Mouse (Mus musculus): Measurements from ENCODE around the gene Abca13. TPM values are rescaled to one million over a fixed set of nuclear protein-coding genes. Genes with fewer than 3 reads are reported as not detected.
"Not testable (repeated sequence)": the region's sequence is repeated elsewhere in the genome, so short reads cannot be mapped to it uniquely, and the experiment has no call there.

The Abca13 gene
- under 0.01 TPM in 1 of 2 replicates, not detected in the other for total RNA-seq (2014; rRNA removed)
- polyA plus RNA-seq (2012; rRNA removed), result not detected in 2 replicates

DNA sequence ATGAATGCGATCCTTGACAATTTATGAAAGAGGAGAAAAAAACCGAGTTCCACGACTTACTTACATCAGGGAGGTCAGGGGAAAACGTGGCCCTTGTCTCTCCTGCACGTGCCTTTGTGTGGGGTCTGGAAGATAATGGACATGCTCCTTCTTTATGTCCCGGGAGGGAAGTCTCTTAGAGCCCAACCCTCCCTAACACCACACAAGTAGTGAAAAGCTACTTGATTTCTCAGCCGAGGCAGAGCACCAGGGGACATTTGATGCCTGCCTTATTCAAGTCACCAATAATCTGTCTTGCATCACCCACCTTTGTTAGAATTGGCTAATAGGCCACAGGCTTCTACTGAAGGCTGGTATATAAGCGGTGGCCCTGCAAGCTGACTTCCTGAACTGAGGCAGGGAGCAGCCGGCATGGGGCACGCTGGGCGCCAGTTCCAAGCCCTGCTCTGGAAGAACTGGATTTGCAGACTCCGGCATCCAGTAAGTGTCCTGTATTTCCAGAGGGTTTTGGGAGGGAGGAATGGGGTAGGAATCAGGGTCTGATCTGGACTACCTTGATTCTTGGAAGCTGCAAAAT lies at the start of gene Abca13:
Abca13 (plus strand) TSS at position 388 of the 577 bp plus-strand sequence.
- no peak within 1 kb of the TSS for H3K27ac ChIP-seq (replicated peaks; ENCODE audit: insufficient read depth, low read depth, low read length)

DNA sequence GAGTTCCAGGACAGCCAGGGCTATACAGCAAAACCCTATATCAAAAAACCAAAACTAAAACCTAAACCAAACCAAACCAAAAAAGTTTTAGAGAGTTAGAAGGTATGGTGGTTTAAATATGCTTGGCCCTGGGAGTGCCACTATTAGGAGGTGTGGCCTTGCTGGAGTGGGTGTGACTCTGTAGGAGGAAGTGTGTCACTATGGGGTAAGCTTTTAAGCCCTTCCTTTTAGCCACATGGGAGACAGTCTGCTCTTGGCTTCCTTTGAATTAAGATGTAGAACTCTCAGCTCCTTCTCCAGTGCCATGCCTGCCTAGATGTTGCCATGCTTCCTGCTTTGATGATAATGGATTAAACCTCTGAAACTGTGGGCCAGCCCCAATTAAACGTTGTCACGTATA lies 46.6 kb upstream of the Abca13 start:
- DNase-seq (ENCODE audit: extremely low read depth, low read depth, low spot score), result no peak
- no peaks in the 10 kb centered on the region for H3K79me2 ChIP-seq (ENCODE audit: control insufficient read depth, insufficient read depth, low read length)
- no peak overlapping the region for H3K4me3 ChIP-seq (ENCODE audit: insufficient read depth, low read depth, low read length)
- TF ChIP-seq POLR2A (IDR thresholded peaks at IDR 0.05; ENCODE audit: extremely low read depth, insufficient read depth, low read length) (no peak), CTCF (IDR thresholded peaks at IDR 0.05; ENCODE audit: low read depth, low read length) (no peak)
- 88% methylated on average over 2 of the region's 2 CpGs for WGBS
- H3K27me3 ChIP-seq (ENCODE audit: control insufficient read depth, insufficient read depth, low read length), result no peaks in the 10 kb centered on the region
- no peak overlapping the region for H3K9ac ChIP-seq (ENCODE audit: low read depth, low read length)
- no peaks in the 10 kb centered on the region for H3K36me3 ChIP-seq (ENCODE audit: control insufficient read depth, insufficient read depth, low read length)
- H3K4me1 ChIP-seq (ENCODE audit: control insufficient read depth, insufficient read depth, low read length), result no peaks in the 10 kb centered on the region
- no peak overlapping the region for H3K27ac ChIP-seq (replicated peaks; ENCODE audit: insufficient read depth, low read depth, low read length)

More for the DNA sequence above, at the start of gene Abca13:
- WGBS, result 68% methylated on average over 12 of the region's 12 CpGs
- no peak within 1 kb of the TSS for H3K9ac ChIP-seq (ENCODE audit: low read depth, low read length)
- no peaks in the 10 kb centered on the region for H3K79me2 ChIP-seq (ENCODE audit: control insufficient read depth, insufficient read depth, low read length)
- no peak for DNase-seq (ENCODE audit: extremely low read depth, low read depth, low spot score)
- H3K36me3 ChIP-seq (ENCODE audit: control insufficient read depth, insufficient read depth, low read length), result no peaks in the 10 kb centered on the region
- no peak within 1 kb of the TSS for H3K4me3 ChIP-seq (ENCODE audit: insufficient read depth, low read depth, low read length)
- no peaks in the 10 kb centered on the region for H3K4me1 ChIP-seq (ENCODE audit: control insufficient read depth, insufficient read depth, low read length)
- no peak for TF ChIP-seq CTCF (IDR thresholded peaks at IDR 0.05; ENCODE audit: low read depth, low read length)
- no peak for TF ChIP-seq POLR2A (IDR thresholded peaks at IDR 0.05; ENCODE audit: extremely low read depth, insufficient read depth, low read length)
- no peaks in the 10 kb centered on the region for H3K27me3 ChIP-seq (ENCODE audit: control insufficient read depth, insufficient read depth, low read length)

DNA sequence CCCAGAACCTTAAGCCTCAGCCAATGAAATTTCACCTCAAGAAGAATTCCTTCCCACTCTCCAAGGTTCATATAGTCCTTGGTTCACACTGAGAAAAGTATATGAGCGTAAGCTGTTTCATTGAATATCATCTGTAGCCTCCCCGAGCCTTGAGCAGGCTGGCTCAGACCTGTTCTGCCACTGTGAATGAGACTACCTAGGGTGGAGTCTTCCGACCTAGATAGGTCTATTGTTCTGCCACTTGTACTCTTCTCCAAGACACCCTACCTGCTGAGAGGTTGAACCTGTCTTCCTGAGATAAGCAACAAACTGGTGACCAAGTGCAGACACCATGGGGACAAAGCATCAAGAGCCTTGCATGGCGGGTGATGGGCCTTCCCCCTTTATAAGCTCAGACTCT lies 45.6 kb upstream of the Abca13 start:
- Histone ChIP-seq H3K9ac (ENCODE audit: low read depth, low read length) (no peak overlapping the region), H3K79me2 (ENCODE audit: control insufficient read depth, insufficient read depth, low read length) (no peaks in the 10 kb centered on the region), H3K4me1 (ENCODE audit: control insufficient read depth, insufficient read depth, low read length) (no peaks in the 10 kb centered on the region), H3K27ac (replicated peaks; ENCODE audit: insufficient read depth, low read depth, low read length) (no peak overlapping the region), H3K36me3 (ENCODE audit: control insufficient read depth, insufficient read depth, low read length) (no peaks in the 10 kb centered on the region), H3K4me3 (ENCODE audit: insufficient read depth, low read depth, low read length) (no peak overlapping the region), H3K27me3 (ENCODE audit: control insufficient read depth, insufficient read depth, low read length) (no peaks in the 10 kb centered on the region)
- no peak for TF ChIP-seq CTCF (IDR thresholded peaks at IDR 0.05; ENCODE audit: low read depth, low read length)
- no peak for TF ChIP-seq POLR2A (IDR thresholded peaks at IDR 0.05; ENCODE audit: extremely low read depth, insufficient read depth, low read length)
- WGBS, result 90% methylated on average over 4 of the region's 4 CpGs
- DNase-seq (ENCODE audit: extremely low read depth, low read depth, low spot score), result no peak

DNA sequence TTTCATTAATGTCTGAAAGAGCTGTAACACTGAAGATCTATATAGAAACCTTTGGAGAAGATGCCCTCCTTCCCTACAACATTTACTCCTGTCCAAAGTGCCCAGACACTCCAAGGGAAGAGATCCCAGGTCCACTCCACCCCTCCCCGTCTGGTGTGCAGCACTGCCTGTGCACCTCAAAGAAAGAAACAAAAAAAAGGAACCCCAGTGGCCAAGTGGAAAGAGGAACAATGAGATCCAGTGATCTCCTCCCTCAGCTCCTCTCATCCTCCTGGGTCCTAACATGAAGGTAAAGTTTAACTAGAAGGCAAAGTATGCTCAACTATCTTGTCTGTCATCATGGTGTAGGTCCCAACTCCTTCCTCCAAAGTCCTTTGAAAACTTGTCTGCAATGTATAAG lies 45.1 kb upstream of the Abca13 start:
- Histone ChIP-seq H3K36me3 (ENCODE audit: control insufficient read depth, insufficient read depth, low read length) (no peaks in the 10 kb centered on the region), H3K4me1 (ENCODE audit: control insufficient read depth, insufficient read depth, low read length) (no peaks in the 10 kb centered on the region), H3K4me3 (ENCODE audit: insufficient read depth, low read depth, low read length) (no peak overlapping the region), H3K9ac (ENCODE audit: low read depth, low read length) (no peak overlapping the region), H3K27ac (replicated peaks; ENCODE audit: insufficient read depth, low read depth, low read length) (no peak overlapping the region), H3K27me3 (ENCODE audit: control insufficient read depth, insufficient read depth, low read length) (no peaks in the 10 kb centered on the region), H3K79me2 (ENCODE audit: control insufficient read depth, insufficient read depth, low read length) (no peaks in the 10 kb centered on the region)
- TF ChIP-seq CTCF (IDR thresholded peaks at IDR 0.05; ENCODE audit: low read depth, low read length), result no peak
- no peak for TF ChIP-seq POLR2A (IDR thresholded peaks at IDR 0.05; ENCODE audit: extremely low read depth, insufficient read depth, low read length)
- WGBS, result 83% methylated on average over 1 of the region's 1 CpGs
- no peak for DNase-seq (ENCODE audit: extremely low read depth, low read depth, low spot score)

DNA sequence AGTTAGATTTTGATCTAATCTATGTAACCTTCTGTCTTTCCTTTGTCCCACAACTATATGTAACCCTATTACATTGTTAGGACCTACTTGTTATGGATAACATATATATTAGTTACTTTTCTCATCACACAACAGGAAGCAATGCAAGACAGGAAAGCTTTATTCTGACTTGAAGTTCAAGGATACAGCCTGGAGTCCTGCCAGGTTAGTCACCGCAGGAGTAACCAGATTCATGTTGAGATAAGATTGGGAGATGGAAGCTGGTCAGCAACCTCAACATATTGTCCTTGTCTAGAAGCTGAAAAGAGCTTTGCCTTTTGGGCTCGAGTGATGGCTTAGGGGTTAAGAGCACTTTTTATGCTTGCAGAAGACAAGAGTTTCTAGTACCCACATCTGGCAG lies 43.5 kb upstream of the Abca13 start:
- Histone ChIP-seq H3K36me3 (ENCODE audit: control insufficient read depth, insufficient read depth, low read length) (no peaks in the 10 kb centered on the region), H3K27ac (replicated peaks; ENCODE audit: insufficient read depth, low read depth, low read length) (no peak overlapping the region), H3K4me1 (ENCODE audit: control insufficient read depth, insufficient read depth, low read length) (no peaks in the 10 kb centered on the region), H3K9ac (ENCODE audit: low read depth, low read length) (no peak overlapping the region), H3K27me3 (ENCODE audit: control insufficient read depth, insufficient read depth, low read length) (no peaks in the 10 kb centered on the region), H3K4me3 (ENCODE audit: insufficient read depth, low read depth, low read length) (no peak overlapping the region), H3K79me2 (ENCODE audit: control insufficient read depth, insufficient read depth, low read length) (no peaks in the 10 kb centered on the region)
- TF ChIP-seq POLR2A (IDR thresholded peaks at IDR 0.05; ENCODE audit: extremely low read depth, insufficient read depth, low read length) (no peak), CTCF (IDR thresholded peaks at IDR 0.05; ENCODE audit: low read depth, low read length) (no peak)
- no peak for DNase-seq (ENCODE audit: extremely low read depth, low read depth, low spot score)
- 63% methylated on average over 2 of the region's 2 CpGs for WGBS

DNA sequence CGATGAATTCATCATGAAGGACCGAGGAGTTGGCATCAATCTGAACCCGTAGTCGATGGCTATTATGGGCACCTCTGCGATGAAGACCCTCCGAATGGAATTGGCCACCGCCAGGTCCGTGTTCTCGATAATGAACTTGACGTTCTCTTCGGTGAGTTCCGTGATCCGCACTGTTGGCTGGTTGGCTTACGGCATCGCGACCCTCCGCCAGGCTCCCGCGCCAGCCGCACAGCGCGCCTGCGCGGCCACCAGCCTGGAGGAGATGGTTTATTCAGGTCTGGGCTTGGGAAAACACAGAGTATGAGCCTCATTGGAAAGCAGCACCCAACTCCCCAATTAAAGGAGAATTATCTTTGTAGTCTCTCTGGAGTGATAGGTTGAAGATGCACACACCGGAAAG lies 41.3 kb upstream of the Abca13 start:
- H3K79me2 ChIP-seq (ENCODE audit: control insufficient read depth, insufficient read depth, low read length), result not testable (repeated sequence)

More for the DNA sequence above, 41.3 kb upstream of the Abca13 start:
- H3K4me3 ChIP-seq (ENCODE audit: insufficient read depth, low read depth, low read length); DNase-seq (ENCODE audit: extremely low read depth, low read depth, low spot score); H3K27me3 ChIP-seq (ENCODE audit: control insufficient read depth, insufficient read depth, low read length); H3K4me1 ChIP-seq (ENCODE audit: control insufficient read depth, insufficient read depth, low read length); H3K9ac ChIP-seq (ENCODE audit: low read depth, low read length); H3K27ac ChIP-seq (replicated peaks; ENCODE audit: insufficient read depth, low read depth, low read length); H3K36me3 ChIP-seq (ENCODE audit: control insufficient read depth, insufficient read depth, low read length): not testable (repeated sequence)
- WGBS, result 82% methylated on average over 25 of the region's 25 CpGs
